Mouse (Mus musculus) G1E (cell line): ENCODE data around the gene Mstn. TPM values are rescaled to one million over a fixed set of nuclear protein-coding genes. Genes with fewer than 3 reads are reported as not detected.
A peak's percentile ranks its signal among the peaks of the same experiment; 100 is the strongest.

ENCODE experiments used
- ATAC-seq: 2 replicates; pipeline ENCODE4 v1.8.0; 2016; ENCODE audit warnings: mild to moderate bottlenecking; ENCODE audit not compliant: insufficient number of reproducible peaks, poor library complexity, low FRiP score, severe bottlenecking; ENCODE audit errors: extremely low read depth
- DNase-seq: peaks from one replicate; pipeline ENCODE4 v3.0.0; 2012; ENCODE audit warnings: low spot score
- H3K27me3 ChIP-seq: 2 replicates; pipeline ENCODE4 v1.6.1; 2012; ENCODE audit warnings: mild to moderate bottlenecking, low read length, inconsistent platforms; ENCODE audit not compliant: insufficient read depth
- H3K36me3 ChIP-seq: replicated peaks from 2 replicates; pipeline ENCODE3; 2012; ENCODE audit warnings: mild to moderate bottlenecking, inconsistent platforms
- H3K4me1 ChIP-seq: 2 replicates; pipeline ENCODE4 v1.6.1; 2012; ENCODE audit warnings: low read depth, low read length, inconsistent platforms, mixed read lengths; ENCODE audit not compliant: insufficient read depth
- H3K4me3 ChIP-seq: 2 replicates; pipeline ENCODE4 v1.5.1; 2012; ENCODE audit warnings: low read depth, mild to moderate bottlenecking, inconsistent platforms, low read length, moderate library complexity, mixed read lengths
- H3K9me3 ChIP-seq: replicated peaks from 2 replicates; pipeline ENCODE4 v1.6.1; 2012; ENCODE audit warnings: inconsistent platforms
- CTCF ChIP-seq: IDR thresholded peaks from 2 replicates; pipeline ENCODE4 v1.5.1; 2012; ENCODE audit warnings: low read depth, low read length, inconsistent platforms, mixed read lengths
- GATA1 ChIP-seq: IDR thresholded peaks from 2 replicates; pipeline ENCODE4 v1.6.1; 2012; ENCODE audit warnings: borderline replicate concordance, low read length, inconsistent platforms, mixed read lengths
- GATA2 ChIP-seq: IDR thresholded peaks from 2 replicates; pipeline ENCODE4 v1.6.1; 2012; ENCODE audit warnings: low read depth, low read length, inconsistent platforms, borderline replicate concordance
- POLR2AphosphoS5 ChIP-seq: IDR thresholded peaks from 2 replicates; pipeline ENCODE4 v1.6.1; 2012; ENCODE audit warnings: low read depth, low read length, inconsistent platforms; ENCODE audit not compliant: insufficient replicate concordance
- TAL1 ChIP-seq: conservative IDR thresholded peaks from 2 replicates; pipeline ENCODE4 v1.6.1; 2012; ENCODE audit warnings: low read depth, low read length, inconsistent platforms, mixed read lengths
- polyA plus RNA-seq: library from polyadenylated mRNA; stranded (reverse); fragments of >175 nt; gene quantifications from 2 replicates; pipeline ENCODE4 v1.2.3, GENCODE M21; 2012
- total RNA-seq, 2 experiments: library from RNA; stranded (forward) in 1 of 2; stranded (reverse) in 1 of 2; fragments of 200-1000 nt in 1 of 2; fragments of >200 nt in 1 of 2; fragmentation: Nextera tagmentation in 1 of 2; gene quantifications; 2 replicates each; pipeline ENCODE4 v1.2.3; 2014 to 2017

The Mstn gene
- total and polyA plus RNA-seq, 3 experiments = 0.05 TPM; not detected in 2

GRCm38 (mm10) chr1:53037443-53037871, 24.0 kb upstream of the Mstn start:
- Histone ChIP-seq H3K4me1 (no peaks in the 10 kb centered on the region), H3K27me3 (no peaks in the 10 kb centered on the region; the same call in 1 of the 2 replicates), H3K4me3 (no peak overlapping the region), H3K36me3 (no peaks in the 10 kb centered on the region), H3K9me3 (no peaks in the 10 kb centered on the region)
- no peak for ATAC-seq
- no peak for DNase-seq
- TF ChIP-seq CTCF = no peak

DNA sequence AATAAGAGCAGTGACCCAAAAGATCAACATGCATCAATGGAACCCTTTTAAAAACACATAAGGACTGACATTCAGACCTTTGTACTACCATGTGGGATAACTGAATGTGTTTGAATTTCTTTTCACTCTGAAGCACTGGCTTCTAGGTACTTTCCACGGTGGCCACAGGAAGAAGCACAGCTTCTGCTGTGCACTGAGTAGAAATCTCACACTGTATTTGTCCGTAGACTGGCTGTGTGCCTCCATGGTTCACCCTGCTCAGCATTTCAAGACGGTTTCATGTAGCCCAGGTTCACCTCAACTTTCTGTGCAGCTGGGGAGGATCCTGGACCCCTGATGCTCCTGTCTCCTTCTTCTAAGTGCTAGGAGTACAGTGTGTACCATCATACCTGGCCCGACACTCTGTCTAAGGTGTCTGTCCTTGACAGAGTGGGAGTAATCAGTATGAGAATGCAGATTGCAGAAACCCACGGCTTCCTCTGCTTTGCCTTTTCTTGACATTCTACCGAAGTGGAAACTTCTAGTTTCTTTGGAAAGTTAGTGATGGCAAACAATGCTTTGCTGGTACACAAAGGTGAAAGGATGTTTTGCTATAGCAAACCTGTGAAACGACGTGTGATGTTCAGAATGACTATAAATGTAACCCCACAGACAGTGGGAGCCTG, 11.5 kb upstream of the Mstn start:
- no peaks in the 10 kb centered on the region for H3K36me3 ChIP-seq
- ATAC-seq = no peak
- TF ChIP-seq POLR2AphosphoS5 = no peak
- TF ChIP-seq GATA1 = no peak
- TF ChIP-seq TAL1 = no peak
- TF ChIP-seq CTCF = no peak
- no peaks in the 10 kb centered on the region for H3K9me3 ChIP-seq
- H3K27me3 ChIP-seq = peaks cover 4% of the 10 kb centered on the region; the same call in 1 of the 2 replicates
- DNase-seq = no peak
- no peak overlapping the region for H3K4me3 ChIP-seq
- peaks cover 13% of the 10 kb centered on the region; the same call in 1 of the 2 replicates for H3K4me1 ChIP-seq

GRCm38 (mm10) chr1:53053087-53054022, 8.1 kb upstream of the Mstn start:
- peaks cover 13% of the 10 kb centered on the region; the same call in 1 of the 2 replicates for H3K4me1 ChIP-seq
- H3K36me3 ChIP-seq = no peaks in the 10 kb centered on the region
- peaks cover 4% of the 10 kb centered on the region; the same call in 1 of the 2 replicates for H3K27me3 ChIP-seq
- ATAC-seq = no peak
- TF ChIP-seq CTCF (peak; percentile 55), GATA1 (no peak)
- peak; percentile 30 for DNase-seq
- H3K4me3 ChIP-seq = no peak overlapping the region
- no peaks in the 10 kb centered on the region for H3K9me3 ChIP-seq

- no peak for DNase-seq
- TF ChIP-seq TAL1 (no peak), GATA1 (no peak), GATA2 (no peak), CTCF (no peak), POLR2AphosphoS5 (no peak)
- no peaks in the 10 kb centered on the region for H3K27me3 ChIP-seq
- ATAC-seq = no peak
- H3K4me3 ChIP-seq = no peak overlapping the region
- H3K4me1 ChIP-seq = peaks cover 15% of the 10 kb centered on the region
- no peaks in the 10 kb centered on the region for H3K9me3 ChIP-seq
- H3K36me3 ChIP-seq = no peaks in the 10 kb centered on the region
Observed at GRCm38 (mm10) chr1:53059106-53059505, 2.3 kb upstream of the Mstn start.

DNA sequence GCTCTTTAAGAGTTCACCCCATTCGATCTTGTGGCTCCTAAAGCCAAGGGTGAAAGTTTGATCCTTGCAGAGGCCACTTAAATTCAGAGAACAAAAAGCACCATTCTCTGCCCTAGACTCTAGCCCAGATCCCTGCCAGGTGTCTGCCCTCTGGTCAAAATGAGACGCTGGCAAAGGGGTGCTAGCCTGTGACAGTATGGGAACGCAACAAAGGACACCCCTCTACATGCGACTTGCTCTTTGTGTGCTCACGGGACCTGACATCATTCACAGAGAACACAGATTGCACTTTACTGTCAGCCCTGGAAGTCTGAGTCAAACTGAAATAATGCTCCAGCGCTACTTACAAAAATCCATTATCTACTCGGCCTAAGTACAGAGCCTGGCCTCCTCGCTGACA, 941 bp upstream of the Mstn start:
- TF ChIP-seq TAL1 (no peak), POLR2AphosphoS5 (no peak), GATA2 (no peak), CTCF (no peak), GATA1 (no peak)
- H3K36me3 ChIP-seq = no peaks in the 10 kb centered on the region
- no peak overlapping the region for H3K4me3 ChIP-seq
- no peaks in the 10 kb centered on the region for H3K9me3 ChIP-seq
- no peak for DNase-seq
- no peaks in the 10 kb centered on the region for H3K27me3 ChIP-seq
- ATAC-seq = no peak
- H3K4me1 ChIP-seq = peaks cover 15% of the 10 kb centered on the region

- Histone ChIP-seq H3K4me1 (peaks cover 15% of the 10 kb centered on the region), H3K9me3 (no peaks in the 10 kb centered on the region), H3K36me3 (no peaks in the 10 kb centered on the region), H3K4me3 (no peak overlapping the region), H3K27me3 (peaks cover 2% of the 10 kb centered on the region; the same call in 1 of the 2 replicates)
- ATAC-seq (no peak), DNase-seq (peak; percentile 3)
- no peak for TF ChIP-seq GATA1
Observed at GRCm38 (mm10) chr1:53061871-53062608, 600 bp downstream of the Mstn start.

DNA sequence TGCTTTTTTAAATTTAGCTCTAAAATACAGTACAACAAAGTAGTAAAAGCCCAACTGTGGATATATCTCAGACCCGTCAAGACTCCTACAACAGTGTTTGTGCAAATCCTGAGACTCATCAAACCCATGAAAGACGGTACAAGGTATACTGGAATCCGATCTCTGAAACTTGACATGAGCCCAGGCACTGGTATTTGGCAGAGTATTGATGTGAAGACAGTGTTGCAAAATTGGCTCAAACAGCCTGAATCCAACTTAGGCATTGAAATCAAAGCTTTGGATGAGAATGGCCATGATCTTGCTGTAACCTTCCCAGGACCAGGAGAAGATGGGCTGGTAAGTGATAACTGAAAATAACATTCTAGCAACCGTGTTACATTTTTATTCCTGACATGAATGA, 2.5 kb downstream of the Mstn start:
- Histone ChIP-seq H3K9me3 (no peaks in the 10 kb centered on the region), H3K36me3 (no peaks in the 10 kb centered on the region), H3K27me3 (peaks cover 2% of the 10 kb centered on the region; the same call in 1 of the 2 replicates), H3K4me3 (no peak overlapping the region), H3K4me1 (peaks cover 15% of the 10 kb centered on the region)
- DNase-seq (no peak), ATAC-seq (no peak)
- no peak for TF ChIP-seq CTCF
- no peak for TF ChIP-seq TAL1
- TF ChIP-seq GATA2 = no peak
- no peak for TF ChIP-seq POLR2AphosphoS5
- TF ChIP-seq GATA1 = no peak
